Comparison of ENCODE assay signal across 15 mouse cellular contexts in genomic region chr6:72508596-72508995, GRCm38 (mm10). TPM values are rescaled to one million over a fixed set of nuclear protein-coding genes. Genes with fewer than 3 reads are reported as not detected.
A peak's percentile ranks its signal among the peaks of the same experiment; 100 is the strongest.
DNase-seq lines count a peak whose midpoint lies in the region; ATAC-seq and TF ChIP-seq lines count a peak whose summit lies in the region.
"Had no signal": no experiment of that assay in that cellular context is flagged by ENCODE, and none has a peak within 500 bp of the region (broad histone marks: within the 10 kb centered on the region; RNA-seq: fewer than 3 reads in every experiment).

No protein-coding gene starts in this region.

- H3K27ac ChIP-seq in hindbrain, embryonic 10.5 days = peak overlapping the region; percentile 64; the same call in 1 of the 2 replicates
- no peak overlapping the region for H3K27ac ChIP-seq in hindbrain, postnatal 0 days
- no peak overlapping the region for H3K27ac ChIP-seq in CH12.LX (ENCODE audit: insufficient read depth, low read depth)
- H3K27ac ChIP-seq: hindbrain, embryonic 15.5 days; stomach, embryonic 15.5 days had no signal

- no peak for ATAC-seq in hindbrain, postnatal 0 days
- ATAC-seq: liver, postnatal 0 days had no signal

- TF ChIP-seq POLR2A in CH12.LX (IDR thresholded peaks at IDR 0.05; ENCODE audit: low read depth, low read length) = no peak

- 75% methylated on average over 4 of the region's 4 CpGs for WGBS in hindbrain, embryonic 10.5 days
- 68% methylated on average over 4 of the region's 4 CpGs for WGBS in hindbrain, postnatal 0 days

- no peaks in the 10 kb centered on the region for H3K36me3 ChIP-seq in hindbrain, embryonic 10.5 days
- H3K36me3 ChIP-seq in hindbrain, postnatal 0 days (ENCODE audit: insufficient read depth, low read length) = no peaks in the 10 kb centered on the region
- H3K36me3 ChIP-seq in CH12.LX (replicated peaks in 1 of 2; ENCODE audit: control insufficient read depth in 1 of 2, insufficient read depth in 1 of 2, low read length in 1 of 2) = no peaks in the 10 kb centered on the region
- H3K36me3 ChIP-seq: heart, embryonic 12.5 days; hindbrain, embryonic 15.5 days; stomach, embryonic 15.5 days had no signal

- H3K27me3 ChIP-seq in hindbrain, embryonic 10.5 days (ENCODE audit: insufficient read depth, poor library complexity, severe bottlenecking) = no peaks in the 10 kb centered on the region
- no peaks in the 10 kb centered on the region for H3K27me3 ChIP-seq in hindbrain, postnatal 0 days (ENCODE audit: insufficient read depth, low read length)
- H3K27me3 ChIP-seq in CH12.LX (replicated peaks) = no peaks in the 10 kb centered on the region
- H3K27me3 ChIP-seq: heart, embryonic 12.5 days; hindbrain, embryonic 15.5 days; stomach, embryonic 15.5 days had no signal

- H3K9me3 ChIP-seq in hindbrain, embryonic 10.5 days = no peaks in the 10 kb centered on the region
- no peaks in the 10 kb centered on the region for H3K9me3 ChIP-seq in hindbrain, postnatal 0 days (ENCODE audit: low read length)
- peaks cover 3% of the 10 kb centered on the region for H3K9me3 ChIP-seq in CH12.LX (replicated peaks; ENCODE audit: low read length)
- H3K9me3 ChIP-seq: heart, embryonic 12.5 days; hindbrain, embryonic 15.5 days; stomach, embryonic 15.5 days had no signal

- no peak for TF ChIP-seq CTCF in hindbrain, postnatal 0 days (IDR thresholded peaks at IDR 0.05; ENCODE audit: low read depth)
- no peak for TF ChIP-seq CTCF in CH12.LX (conservative IDR thresholded peaks at IDR 0.05 in 1 of 2, IDR thresholded peaks at IDR 0.05 in 1 of 2; ENCODE audit: low read depth in 2 of 2, low read length in 2 of 2)

- no peak overlapping the region for H3K4me3 ChIP-seq in hindbrain, embryonic 10.5 days
- H3K4me3 ChIP-seq in hindbrain, postnatal 0 days (ENCODE audit: low read length) = no peak overlapping the region
- no peak overlapping the region for H3K4me3 ChIP-seq in CH12.LX (replicated peaks in 1 of 3; ENCODE audit: low read depth in 2 of 3, low read length in 2 of 3, poor library complexity in 1 of 3)
- H3K4me3 ChIP-seq: heart, embryonic 12.5 days; hindbrain, embryonic 15.5 days; stomach, embryonic 15.5 days had no signal

- H3K79me2 ChIP-seq in CH12.LX (replicated peaks; ENCODE audit: control insufficient read depth, extremely low read depth, insufficient read depth, poor library complexity, severe bottlenecking) = no peaks in the 10 kb centered on the region

- TF ChIP-seq RAD21 in CH12.LX (IDR thresholded peaks at IDR 0.05; ENCODE audit: low read depth, low read length) = no peak

- H3K9ac ChIP-seq in hindbrain, postnatal 0 days (replicated peaks; ENCODE audit: low read length) = no peak overlapping the region
- peak overlapping the region; percentile 34; the same call in 1 of the 2 replicates for H3K9ac ChIP-seq in CH12.LX (ENCODE audit: insufficient read depth, low read depth)
- H3K9ac ChIP-seq: heart, embryonic 12.5 days; hindbrain, embryonic 15.5 days; liver, postnatal 0 days; stomach, embryonic 15.5 days had no signal

- H3K4me2 ChIP-seq in hindbrain, postnatal 0 days (ENCODE audit: low read depth, low read length) = no peak overlapping the region
- H3K4me2 ChIP-seq in CH12.LX (ENCODE audit: insufficient read depth, low read depth, poor library complexity, severe bottlenecking) = no peak overlapping the region
- H3K4me2 ChIP-seq: heart, embryonic 12.5 days; hindbrain, embryonic 15.5 days; stomach, embryonic 15.5 days had no signal

- H3K4me1 ChIP-seq in hindbrain, embryonic 10.5 days (replicated peaks) = peaks cover 30% of the 10 kb centered on the region
- peaks cover 18% of the 10 kb centered on the region for H3K4me1 ChIP-seq in hindbrain, postnatal 0 days (ENCODE audit: insufficient read depth, low read length)
- peaks cover 13 to 42% of the 10 kb centered on the region in 2 experiments for H3K4me1 ChIP-seq in CH12.LX (ENCODE audit: control insufficient read depth in 1 of 2, insufficient read depth in 2 of 2)

- TF ChIP-seq EP300 in CH12.LX (IDR thresholded peaks at IDR 0.05; ENCODE audit: low read length) = no peak

- no peak for DNase-seq in hindbrain, embryonic 10.5 days (ENCODE audit: low spot score)
- DNase-seq in hindbrain, postnatal 0 days (ENCODE audit: low spot score) = no peak
- DNase-seq in CH12.LX (ENCODE audit: extremely low read depth) (peak; percentile 30), NIH3T3 (ENCODE audit: low read depth) (peak; percentile 91)
- DNase-seq in gastrocnemius, postnatal 25 days = peak; percentile 66
- no peak for DNase-seq in kidney, adult 11 months
- no peak for DNase-seq in spleen, postnatal 14 days (ENCODE audit: low spot score in 2 of 2)
- DNase-seq: cerebellum, postnatal 36 days; left cerebral cortex, postnatal 4 days; liver, postnatal 0 days; right cerebral cortex, postnatal 25 days had no signal

- in situ Hi-C loops in CH12.LX (cut with MboI; ENCODE audit: low pct_ligation_motif_present, low pct_unique_long_range_greater_than_20kb, low sequenced_read_pairs) = no loop called here

- dilution Hi-C loops in CH12.LX (cut with MboI; ENCODE audit: extremely low pct_ligation_motif_present, extremely low pct_unique_long_range_greater_than_20kb, low sequenced_read_pairs) = no loop called here

TF ChIP-seq in CH12.LX, 34 proteins besides CTCF, POLR2A, EP300 and RAD21:
- no peak for TF ChIP-seq SIN3A (IDR thresholded peaks at IDR 0.05; ENCODE audit: low read length)
- TF ChIP-seq BHLHE40 (IDR thresholded peaks at IDR 0.05; ENCODE audit: low read depth, low read length) = no peak
- TF ChIP-seq ETS1 (conservative IDR thresholded peaks at IDR 0.05; ENCODE audit: low read depth, low read length) = no peak
- no peak for TF ChIP-seq MAX (IDR thresholded peaks at IDR 0.05; ENCODE audit: low read length)
- no peak for TF ChIP-seq KAT2A (IDR thresholded peaks at IDR 0.05; ENCODE audit: insufficient replicate concordance, low read length)
- TF ChIP-seq CHD1 (IDR thresholded peaks at IDR 0.05; ENCODE audit: low read depth, low read length) = no peak
- TF ChIP-seq TBP (conservative IDR thresholded peaks at IDR 0.05; ENCODE audit: low read depth, low read length) = no peak
- no peak for TF ChIP-seq JUND (conservative IDR thresholded peaks at IDR 0.05; ENCODE audit: low read depth, low read length)
- TF ChIP-seq NRF1 (IDR thresholded peaks at IDR 0.05; ENCODE audit: low read depth, low read length) = no peak
- no peak for TF ChIP-seq IRF4 (IDR thresholded peaks at IDR 0.05; ENCODE audit: low read depth, low read length)
- TF ChIP-seq UBTF (IDR thresholded peaks at IDR 0.05; ENCODE audit: low read depth, low read length) = no peak

RNA-seq across cellular contexts. Expression of gene Sh2d6, which starts 12.9 kb away (rescaled TPM):
- 0.15 and 0.21 TPM in 2 replicates for polyA plus RNA-seq in hindbrain, embryonic 10.5 days (2016; fragmentation: Nextera tagmentation; extraction: Ambion mirVana)
- not detected in 2 replicates for total RNA-seq in hindbrain, postnatal 0 days (2014; rRNA removed)
- 0.26 and 0.40 TPM in 2 replicates for polyA plus RNA-seq in hindbrain, postnatal 0 days (2015; fragmentation: Nextera tagmentation; extraction: Ambion mirVana)
- 0.50 and 1.7 TPM in 2 replicates for total RNA-seq in CH12.LX (2012; rRNA removed)
- 0.78 and 1.1 TPM in 2 replicates for total RNA-seq in CH12.LX (2014; rRNA removed)
- polyA plus RNA-seq in CH12.LX (2012; ENCODE audit: insufficient read length, low read depth) = 4.3 and 4.9 TPM in 2 replicates
- 1 to 10 TPM in 1 of 2 experiments, under 1 TPM in 1; 1.00 to 1.3 TPM for total RNA-seq in gastrocnemius, postnatal 25 days (2021)
- total RNA-seq: midbrain, postnatal 0 days had no signal
- polyA plus RNA-seq: heart, embryonic 12.5 days; liver, postnatal 0 days had no signal

RNA-seq across cellular contexts. Expression of gene Capg, which starts 35.6 kb away (rescaled TPM):
- 13.4 and 14.1 TPM in 2 replicates for polyA plus RNA-seq in hindbrain, embryonic 10.5 days (2016; fragmentation: Nextera tagmentation; extraction: Ambion mirVana)
- 5.8 and 10.6 TPM in 2 replicates for total RNA-seq in hindbrain, postnatal 0 days (2014; rRNA removed)
- 10.0 and 11.2 TPM in 2 replicates for polyA plus RNA-seq in hindbrain, postnatal 0 days (2015; fragmentation: Nextera tagmentation; extraction: Ambion mirVana)
- total RNA-seq in CH12.LX (2012; rRNA removed) (211 and 264 TPM in 2 replicates), CH12.LX (2014; rRNA removed) (174 and 175 TPM in 2 replicates)
- polyA plus RNA-seq in CH12.LX (2012; ENCODE audit: insufficient read length, low read depth) = 196 and 201 TPM in 2 replicates
- total RNA-seq in gastrocnemius, postnatal 25 days (2021) = 10 to 100 TPM in 1 of 2 experiments, 1 to 10 TPM in 1; 8.1 to 10.5 TPM

Comparison
In these comparisons a context has a peak if more than half of its experiments do, and no peak if none do; other contexts are left out.
1. DNase-seq: peak in CH12.LX (single experiment), NIH3T3 (single experiment) and gastrocnemius, postnatal 25 days (single experiment); none in hindbrain, embryonic 10.5 days (single experiment), hindbrain, postnatal 0 days (single experiment), kidney, adult 11 months (single experiment) and spleen, postnatal 14 days (0 of 2).
2. RNA of gene Capg, which starts 35.6 kb away (total RNA-seq): 174 to 264 TPM in CH12.LX; 8.1 to 10.5 TPM in gastrocnemius, postnatal 25 days and 5.8 to 10.6 TPM in hindbrain, postnatal 0 days; every median in the first group is over 10 times any median in the second.